Mouse (Mus musculus) liver, embryonic 15.5 days (tissue): Measurements from ENCODE around the gene Rbm47. TPM values are rescaled to one million over a fixed set of nuclear protein-coding genes. Genes with fewer than 3 reads are reported as not detected.
A peak's percentile ranks its signal among the peaks of the same experiment; 100 is the strongest.

ENCODE experiments used
- ATAC-seq: fragments of 200-750 bp; cut with Nextera tagmentation; 2 replicates; pipeline ENCODE4 v1.8.0; 2017; ENCODE audit warnings: moderate number of reproducible peaks, mild to moderate bottlenecking, moderate library complexity; ENCODE audit not compliant: insufficient read depth
- H3K27ac ChIP-seq: fragments of 300-500 bp; sonication (generic); replicated peaks from 2 replicates; pipeline ENCODE4 v1.5.1; 2015; ENCODE audit warnings: mild to moderate bottlenecking, inconsistent platforms
- H3K27me3 ChIP-seq: fragments of 300-500 bp; sonication (generic); 2 replicates; pipeline ENCODE4 v1.6.1; 2015; ENCODE audit warnings: mild to moderate bottlenecking, inconsistent platforms
- H3K36me3 ChIP-seq: fragments of 300-500 bp; sonication (generic); replicated peaks from 2 replicates; pipeline ENCODE4 v1.6.1; 2015; ENCODE audit warnings: moderate library complexity, mild to moderate bottlenecking, inconsistent platforms
- H3K4me1 ChIP-seq: fragments of 300-500 bp; sonication (generic); replicated peaks from 2 replicates; pipeline ENCODE4 v1.6.1; 2015; ENCODE audit warnings: inconsistent platforms
- H3K4me2 ChIP-seq: fragments of 300-500 bp; sonication (generic); 2 replicates; pipeline ENCODE4 v1.6.1; 2015; ENCODE audit warnings: moderate library complexity, mild to moderate bottlenecking, inconsistent platforms
- H3K4me3 ChIP-seq: fragments of 300-500 bp; sonication (generic); replicated peaks from 2 replicates; pipeline ENCODE4 v1.5.1; 2015; ENCODE audit warnings: mild to moderate bottlenecking, inconsistent platforms
- H3K9ac ChIP-seq: fragments of 300-500 bp; sonication (generic); 2 replicates; pipeline ENCODE4 v1.6.1; 2015; ENCODE audit warnings: moderate library complexity, mild to moderate bottlenecking, inconsistent platforms
- H3K9me3 ChIP-seq: fragments of 300-500 bp; sonication (generic); replicated peaks from 2 replicates; pipeline ENCODE4 v1.6.1; 2016; ENCODE audit warnings: inconsistent platforms
- WGBS: fragments of 180-500 bp; shearing (Covaris S2); methylation state at CpG from one replicate; pipeline ENCODE4 v1.1.7; 2015; ENCODE audit warnings: mixed read lengths; ENCODE audit not compliant: insufficient replicate concordance; 5-methylcytosine and 5-hydroxymethylcytosine counted together
- polyA plus RNA-seq: library from polyadenylated mRNA; unstranded; fragments of >200 nt; fragmentation: Nextera tagmentation; extraction: Ambion mirVana; gene quantifications from 2 replicates; pipeline ENCODE4 v1.2.1, GENCODE M21; 2015

The Rbm47 gene
- polyA plus RNA-seq, 1 experiment from 2014 or later, result 15.2 TPM

- no peak overlapping the region for H3K4me2 ChIP-seq
- H3K27me3 ChIP-seq, result peaks cover 2% of the 10 kb centered on the region
- H3K36me3 ChIP-seq, result no peaks in the 10 kb centered on the region
- WGBS, result 55% methylated on average over 14 of the region's 14 CpGs
- H3K4me1 ChIP-seq, result peaks cover 18% of the 10 kb centered on the region
- ATAC-seq, result no peak
- no peak overlapping the region for H3K4me3 ChIP-seq
- no peak overlapping the region for H3K27ac ChIP-seq
- H3K9me3 ChIP-seq, result no peaks in the 10 kb centered on the region
- H3K9ac ChIP-seq, result no peak overlapping the region
Observed at GRCm38 (mm10) chr5:66143093-66144032, 29.6 kb downstream of the Rbm47 start.

DNA sequence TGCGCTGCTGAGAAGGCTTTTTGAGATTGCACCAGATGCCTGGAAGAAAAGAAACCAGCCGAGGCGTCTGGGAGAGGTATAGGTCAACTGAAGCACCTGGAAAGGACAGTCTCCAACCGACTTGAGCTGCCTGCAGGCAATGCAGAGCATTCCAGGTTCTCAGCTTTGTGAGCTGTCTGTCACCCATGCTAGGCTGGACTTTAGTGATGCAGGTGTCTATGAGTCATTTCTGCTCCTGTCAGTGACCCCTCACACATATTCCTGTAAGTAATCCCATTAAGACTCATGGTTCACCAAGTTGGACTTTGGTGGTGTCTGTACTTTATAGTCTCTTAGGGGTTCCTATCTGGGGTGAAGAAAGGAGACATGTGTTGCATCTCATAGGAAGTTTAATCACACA lies 31.4 kb downstream of the Rbm47 start:
- Histone ChIP-seq H3K4me2 (no peak overlapping the region), H3K9me3 (no peaks in the 10 kb centered on the region), H3K27ac (no peak overlapping the region), H3K4me3 (no peak overlapping the region), H3K9ac (no peak overlapping the region), H3K36me3 (no peaks in the 10 kb centered on the region), H3K27me3 (no peaks in the 10 kb centered on the region; the same call in 1 of the 2 replicates), H3K4me1 (peaks cover 26% of the 10 kb centered on the region)
- no peak for ATAC-seq
- 72% methylated on average over 4 of the region's 4 CpGs for WGBS

GRCm38 (mm10) chr5:66139634-66140295 lies 33.2 kb downstream of the Rbm47 start:
- Histone ChIP-seq H3K4me2 (no peak overlapping the region), H3K27ac (no peak overlapping the region)

GRCm38 (mm10) chr5:66139171-66139570 lies 33.7 kb downstream of the Rbm47 start:
- Histone ChIP-seq H3K4me2 (no peak overlapping the region), H3K9me3 (no peaks in the 10 kb centered on the region), H3K4me3 (no peak overlapping the region), H3K36me3 (no peaks in the 10 kb centered on the region), H3K27ac (no peak overlapping the region), H3K4me1 (peaks cover 35% of the 10 kb centered on the region), H3K27me3 (no peaks in the 10 kb centered on the region; the same call in 1 of the 2 replicates), H3K9ac (no peak overlapping the region)
- WGBS, result 44% methylated on average over 6 of the region's 6 CpGs
- no peak for ATAC-seq

More at GRCm38 (mm10) chr5:66139634-66140295, 33.2 kb downstream of the Rbm47 start:
- no peaks in the 10 kb centered on the region for H3K36me3 ChIP-seq
- no peak overlapping the region; the same call in 1 of the 2 replicates for H3K9ac ChIP-seq
- peak; percentile 45 for ATAC-seq
- peaks cover 35% of the 10 kb centered on the region for H3K4me1 ChIP-seq
- no peaks in the 10 kb centered on the region for H3K9me3 ChIP-seq
- 23% methylated on average over 6 of the region's 6 CpGs for WGBS
- H3K4me3 ChIP-seq, result no peak overlapping the region
- H3K27me3 ChIP-seq, result no peaks in the 10 kb centered on the region; the same call in 1 of the 2 replicates

DNA sequence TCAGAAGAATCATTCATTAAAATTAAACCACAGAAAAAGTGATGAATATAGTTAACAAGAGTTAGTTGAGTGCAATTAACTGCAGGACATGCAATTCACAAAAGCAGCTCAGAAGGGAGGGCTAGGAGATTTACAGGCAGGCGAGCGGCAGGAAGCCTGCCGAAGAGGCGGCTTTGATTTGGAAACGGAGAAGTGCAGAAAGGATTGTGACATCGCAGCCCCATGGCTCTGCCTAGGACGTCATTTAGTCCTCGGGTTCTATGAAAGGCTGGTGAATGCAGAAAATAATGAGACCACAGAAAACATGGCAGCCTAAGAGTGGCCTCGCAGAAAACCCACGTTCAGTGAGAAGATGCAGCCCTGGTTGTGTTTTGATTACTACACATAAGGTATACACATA lies 34.3 kb downstream of the Rbm47 start:
- H3K27ac ChIP-seq, result no peak overlapping the region
- no peak overlapping the region for H3K4me3 ChIP-seq
- ATAC-seq, result no peak
- H3K36me3 ChIP-seq, result no peaks in the 10 kb centered on the region
- H3K4me2 ChIP-seq, result no peak overlapping the region
- H3K27me3 ChIP-seq, result no peaks in the 10 kb centered on the region; the same call in 1 of the 2 replicates
- WGBS, result 18% methylated on average over 10 of the region's 10 CpGs
- no peak overlapping the region for H3K9ac ChIP-seq
- H3K4me1 ChIP-seq, result peaks cover 35% of the 10 kb centered on the region
- no peaks in the 10 kb centered on the region for H3K9me3 ChIP-seq

DNA sequence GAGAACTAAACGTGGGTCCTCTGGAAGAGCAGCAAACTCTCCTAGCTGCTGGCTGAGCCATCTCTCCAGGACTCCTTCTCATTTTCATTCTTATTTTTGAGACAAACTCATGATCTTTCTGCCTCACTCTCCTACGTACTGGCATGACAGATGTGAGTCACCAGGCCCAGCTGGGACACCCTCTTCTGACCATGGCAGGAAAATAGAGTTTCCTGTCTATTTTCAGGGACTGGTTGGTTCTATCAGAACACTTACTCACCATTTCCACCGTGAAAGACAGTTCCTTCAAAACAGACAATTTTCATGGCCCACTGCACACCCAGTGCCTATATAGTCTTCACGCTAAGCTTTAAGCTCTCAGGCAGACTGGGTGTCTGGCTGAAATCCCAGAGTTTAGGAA lies 35.7 kb downstream of the Rbm47 start:
- Histone ChIP-seq H3K4me3 (no peak overlapping the region), H3K9me3 (no peaks in the 10 kb centered on the region), H3K27me3 (no peaks in the 10 kb centered on the region; the same call in 1 of the 2 replicates), H3K4me1 (peaks cover 33% of the 10 kb centered on the region), H3K4me2 (no peak overlapping the region), H3K9ac (no peak overlapping the region), H3K36me3 (no peaks in the 10 kb centered on the region), H3K27ac (no peak overlapping the region)
- ATAC-seq, result no peak
- 44% methylated on average over 4 of the region's 4 CpGs for WGBS

- Histone ChIP-seq H3K27me3 (no peaks in the 10 kb centered on the region; the same call in 1 of the 2 replicates), H3K4me1 (peaks cover 33% of the 10 kb centered on the region), H3K9me3 (no peaks in the 10 kb centered on the region), H3K9ac (no peak overlapping the region), H3K27ac (no peak overlapping the region), H3K36me3 (no peaks in the 10 kb centered on the region), H3K4me2 (no peak overlapping the region), H3K4me3 (no peak overlapping the region)
- whole genome bisulfite sequencing, result 57% methylated on average over 3 of the region's 3 CpGs
- ATAC-seq, result no peak
Observed at GRCm38 (mm10) chr5:66135853-66136210, 37.1 kb downstream of the Rbm47 start.

- Histone ChIP-seq H3K27ac (no peak overlapping the region), H3K4me2 (no peak overlapping the region), H3K36me3 (no peaks in the 10 kb centered on the region), H3K9me3 (no peaks in the 10 kb centered on the region), H3K4me1 (peaks cover 32% of the 10 kb centered on the region), H3K4me3 (no peak overlapping the region), H3K27me3 (no peaks in the 10 kb centered on the region; the same call in 1 of the 2 replicates), H3K9ac (no peak overlapping the region)
- no peak for ATAC-seq
- WGBS, result 62% methylated on average over 11 of the region's 11 CpGs
Observed at GRCm38 (mm10) chr5:66135161-66135852, 37.6 kb downstream of the Rbm47 start.

DNA sequence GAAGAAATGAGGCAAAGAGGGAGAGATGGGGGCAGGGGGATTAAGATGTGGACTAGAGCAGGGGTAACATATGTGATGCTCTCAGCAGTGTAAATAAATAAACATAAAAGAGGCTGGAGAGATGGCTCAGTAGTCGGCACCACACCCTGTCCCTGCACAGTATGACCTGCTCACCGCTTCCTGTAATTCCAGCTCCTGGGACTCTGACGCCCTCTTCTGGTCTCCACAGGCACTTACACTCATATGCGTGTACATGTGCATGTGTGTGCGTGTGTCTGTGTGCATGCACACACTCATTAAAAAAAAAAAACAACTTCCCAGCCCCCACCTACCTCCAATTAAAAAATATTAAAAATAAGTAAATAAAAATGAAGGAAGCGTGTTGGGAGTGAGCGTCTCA lies 38.3 kb downstream of the Rbm47 start:
- Histone ChIP-seq H3K4me2 (no peak overlapping the region), H3K9me3 (no peaks in the 10 kb centered on the region), H3K4me3 (no peak overlapping the region), H3K9ac (no peak overlapping the region), H3K36me3 (no peaks in the 10 kb centered on the region), H3K27me3 (no peaks in the 10 kb centered on the region; the same call in 1 of the 2 replicates), H3K27ac (no peak overlapping the region), H3K4me1 (peaks cover 25% of the 10 kb centered on the region)
- no peak for ATAC-seq
- 73% methylated on average over 7 of the region's 7 CpGs for WGBS

DNA sequence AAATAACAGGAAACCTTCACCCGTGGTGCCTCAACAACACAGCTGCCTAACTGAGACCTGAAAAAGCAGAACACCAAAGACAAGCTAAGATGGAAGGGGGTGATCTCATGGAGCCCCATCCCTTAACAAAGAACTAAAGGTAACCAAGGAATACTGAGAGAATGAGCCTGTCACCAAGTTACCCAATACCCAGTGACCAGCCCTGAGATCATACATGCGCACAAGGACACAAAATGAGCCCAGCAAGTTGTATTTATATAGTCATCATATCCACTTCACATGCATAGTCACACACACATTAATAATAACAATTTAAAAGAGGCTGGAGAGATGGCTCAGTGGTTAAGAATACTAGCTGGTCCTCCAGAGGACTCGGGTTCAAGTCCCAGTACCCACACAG lies 44.0 kb downstream of the Rbm47 start:
- Histone ChIP-seq H3K4me3 (no peak overlapping the region), H3K4me2 (no peak overlapping the region), H3K36me3 (no peaks in the 10 kb centered on the region), H3K9me3 (no peaks in the 10 kb centered on the region), H3K9ac (no peak overlapping the region), H3K4me1 (peaks cover 3% of the 10 kb centered on the region), H3K27ac (no peak overlapping the region), H3K27me3 (no peaks in the 10 kb centered on the region)
- 53% methylated on average over 3 of the region's 3 CpGs for WGBS
- no peak for ATAC-seq

DNA sequence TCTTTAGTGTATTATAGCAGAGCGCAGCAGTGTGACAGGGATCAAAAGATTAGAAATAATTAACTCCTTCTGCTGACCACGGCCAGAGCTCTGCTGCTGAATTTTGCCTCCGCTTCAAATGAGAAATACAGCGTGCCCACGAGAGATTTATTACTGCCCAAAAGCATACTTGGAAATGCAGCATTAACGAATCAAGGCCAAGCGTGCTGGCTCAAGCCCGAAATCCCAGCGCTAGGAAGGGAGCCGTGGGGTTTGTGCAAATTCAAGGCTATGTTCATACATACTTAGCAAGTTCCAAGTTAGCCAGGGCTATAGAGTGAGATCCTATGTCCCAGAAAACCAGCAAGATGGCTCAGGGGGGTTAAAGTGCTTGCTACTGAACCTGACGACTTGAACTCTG lies 47.5 kb downstream of the Rbm47 start:
- no peak for ATAC-seq
- H3K36me3 ChIP-seq, result no peaks in the 10 kb centered on the region
- 66% methylated on average over 11 of the region's 11 CpGs for WGBS
- peaks cover 3% of the 10 kb centered on the region for H3K4me1 ChIP-seq
- no peak overlapping the region for H3K4me3 ChIP-seq
- no peak overlapping the region for H3K27ac ChIP-seq
- H3K4me2 ChIP-seq, result no peak overlapping the region
- H3K9me3 ChIP-seq, result no peaks in the 10 kb centered on the region
- no peaks in the 10 kb centered on the region for H3K27me3 ChIP-seq
- H3K9ac ChIP-seq, result no peak overlapping the region
